Mouse (Mus musculus) liver, adult (tissue): ENCODE measurements around the gene Akirin1.

Source experiments
- GATA4 ChIP-seq: IDR thresholded peaks from 2 replicates; pipeline ENCODE4 v1.6.1; 2014; ENCODE audit warnings: mild to moderate bottlenecking, low read length; ENCODE audit not compliant: insufficient replicate concordance

Akirin1 gene

GRCm38 (mm10) chr4:123750152-123750651 lies at the start of gene Akirin1:
Gene Akirin1, minus strand, starts transcription at chr4:123750345.
- TF ChIP-seq GATA4, result no peak

DNA sequence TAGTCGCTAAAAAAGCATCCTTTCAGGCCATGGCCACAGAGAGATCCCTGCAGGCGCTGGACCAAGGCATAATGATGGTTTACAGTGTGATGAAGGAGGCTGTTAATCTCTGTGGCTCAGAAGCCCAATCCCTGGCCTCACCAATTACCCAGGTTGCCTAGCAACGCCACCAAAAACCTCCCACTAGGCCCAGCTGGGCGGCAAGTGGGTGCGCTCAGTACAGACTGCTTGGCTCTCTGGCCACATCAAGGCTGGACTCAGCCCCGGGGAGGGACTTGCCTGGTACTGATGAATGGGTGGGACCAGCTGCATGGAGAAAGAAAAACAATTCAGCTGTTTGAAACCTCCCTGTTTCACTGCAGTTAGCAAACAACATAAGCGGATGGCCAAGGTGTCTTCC lies 47.7 kb upstream of the Akirin1 start:
- no peak for TF ChIP-seq GATA4

GRCm38 (mm10) chr4:123797403-123797802 lies 47.3 kb upstream of the Akirin1 start:
- TF ChIP-seq GATA4, result no peak

GRCm38 (mm10) chr4:123795057-123795456 lies 44.9 kb upstream of the Akirin1 start:
- TF ChIP-seq GATA4, result no peak

DNA sequence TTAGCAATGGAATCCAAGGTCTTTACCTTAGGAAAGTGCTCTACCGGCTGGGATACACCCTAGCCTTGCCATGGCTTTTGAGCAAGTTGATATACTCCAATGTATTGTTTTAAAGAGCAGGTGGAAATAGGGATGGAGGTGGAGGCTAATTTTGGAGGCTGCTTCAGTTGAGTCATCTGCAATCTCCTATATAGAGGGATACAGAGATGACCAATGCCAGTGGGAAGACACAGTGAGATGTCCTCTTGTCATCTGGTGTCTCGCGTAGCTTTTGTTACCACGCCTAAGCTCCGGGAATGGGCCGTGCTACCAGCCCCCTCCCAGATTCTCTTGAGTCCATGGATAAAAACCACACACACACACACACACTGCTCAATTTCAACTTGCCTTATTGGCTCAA lies 43.0 kb upstream of the Akirin1 start:
- TF ChIP-seq GATA4, result no peak

- TF ChIP-seq GATA4, result no peak
Measured at GRCm38 (mm10) chr4:123792666-123793065, 42.5 kb upstream of the Akirin1 start.

DNA sequence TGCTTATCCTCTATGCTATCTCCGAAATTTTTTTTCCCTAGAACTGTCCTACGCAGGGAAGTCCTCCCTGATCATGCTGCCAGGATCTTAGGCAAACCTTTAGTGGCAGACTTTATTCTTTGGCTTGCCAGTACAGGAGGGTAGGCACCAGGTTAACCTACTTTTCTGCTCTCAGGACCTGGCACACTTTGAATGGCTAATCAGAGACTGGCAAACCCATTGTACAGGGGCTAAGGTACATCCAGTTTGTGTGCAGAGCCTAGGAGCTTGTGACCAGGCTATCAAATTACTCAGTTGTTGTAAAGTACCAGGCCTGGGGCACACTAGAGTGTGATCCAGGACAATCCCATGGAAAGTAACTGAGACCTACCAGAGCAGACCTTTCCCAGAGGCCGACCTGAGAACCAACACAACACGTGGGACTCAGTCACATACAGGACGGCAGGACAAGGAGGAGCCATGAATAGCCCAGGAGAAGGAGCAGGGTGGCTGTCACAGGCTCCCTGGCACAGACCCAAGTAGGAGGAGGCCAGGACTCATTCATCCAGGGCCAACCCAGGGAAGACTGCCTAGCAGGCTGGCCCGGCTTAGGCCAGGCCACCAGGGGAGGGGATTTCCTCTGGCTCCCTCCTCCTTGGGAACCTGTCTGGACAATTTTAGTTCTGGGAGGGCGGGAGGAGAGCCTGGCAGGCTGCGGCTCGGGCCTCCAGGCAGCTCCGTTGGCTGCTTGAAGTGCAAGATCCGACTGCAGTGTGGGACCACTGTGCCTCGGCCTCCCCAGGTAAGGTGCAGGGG lies 37.2 kb upstream of the Akirin1 start, which contains the start of gene Rhbdl2:
Gene Rhbdl2, plus strand, starts transcription at position 684 of the 795 bp plus-strand sequence.
- no peak for TF ChIP-seq GATA4

DNA sequence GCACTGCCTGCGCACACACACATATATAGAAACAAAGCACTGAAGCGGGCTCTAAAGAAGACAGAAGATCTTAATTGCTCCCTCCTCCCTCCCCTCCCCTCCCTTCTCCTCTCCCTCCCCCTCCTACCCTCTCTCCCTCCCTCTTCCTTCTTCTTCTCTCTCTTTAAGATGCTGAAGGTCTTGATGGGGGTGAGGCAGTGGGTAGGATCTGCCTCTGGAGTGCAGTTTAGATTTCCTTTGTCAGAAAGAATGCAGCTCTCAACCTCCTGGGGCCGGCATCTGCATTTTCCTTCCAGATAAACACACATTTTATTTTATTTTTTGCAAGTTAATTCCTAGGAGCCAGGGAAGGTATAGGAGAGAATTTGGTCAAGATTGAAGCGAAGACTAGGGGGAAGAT lies 18.1 kb upstream of the Akirin1 start:
- no peak for TF ChIP-seq GATA4

GRCm38 (mm10) chr4:123767807-123768206 lies 17.7 kb upstream of the Akirin1 start:
- TF ChIP-seq GATA4, result no peak

GRCm38 (mm10) chr4:123765071-123765470 lies 14.9 kb upstream of the Akirin1 start:
- no peak for TF ChIP-seq GATA4

- no peak for TF ChIP-seq GATA4
Measured at GRCm38 (mm10) chr4:123758306-123758705, 8.2 kb upstream of the Akirin1 start.

DNA sequence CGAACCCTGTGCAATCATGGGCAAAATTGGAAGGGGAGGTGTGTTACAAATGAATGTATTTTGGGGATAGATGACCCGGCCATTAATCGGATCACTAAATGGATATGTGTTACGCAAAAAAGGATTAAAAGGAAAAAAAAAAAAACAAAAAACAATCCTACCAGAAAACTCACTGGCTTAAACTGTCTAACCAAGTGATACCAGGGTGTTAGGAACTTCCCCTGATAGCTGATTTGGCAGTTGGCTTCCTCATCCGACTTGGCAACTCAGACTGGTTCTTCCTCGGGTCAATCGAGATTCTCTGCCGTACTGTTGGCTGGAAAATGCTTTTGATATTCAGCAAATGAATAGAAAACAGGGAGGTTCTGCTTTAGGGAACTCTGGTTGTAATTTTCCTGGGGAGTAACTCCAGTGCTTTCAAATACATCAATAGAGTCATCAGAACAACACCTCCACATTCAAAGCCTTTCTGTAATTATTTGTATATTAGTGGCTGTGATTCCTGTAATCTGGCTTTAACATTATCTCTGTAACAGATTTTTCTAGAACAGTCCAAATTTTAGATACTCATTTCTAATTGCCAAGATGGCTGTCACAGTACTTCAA lies 665 bp upstream of the Akirin1 start:
- peak; percentile 95 for TF ChIP-seq GATA4

GRCm38 (mm10) chr4:123749484-123750130 lies 538 bp downstream of the Akirin1 start:
- TF ChIP-seq GATA4, result no peak

- no peak for TF ChIP-seq GATA4
Measured at GRCm38 (mm10) chr4:123748726-123749415, 1.3 kb downstream of the Akirin1 start.

DNA sequence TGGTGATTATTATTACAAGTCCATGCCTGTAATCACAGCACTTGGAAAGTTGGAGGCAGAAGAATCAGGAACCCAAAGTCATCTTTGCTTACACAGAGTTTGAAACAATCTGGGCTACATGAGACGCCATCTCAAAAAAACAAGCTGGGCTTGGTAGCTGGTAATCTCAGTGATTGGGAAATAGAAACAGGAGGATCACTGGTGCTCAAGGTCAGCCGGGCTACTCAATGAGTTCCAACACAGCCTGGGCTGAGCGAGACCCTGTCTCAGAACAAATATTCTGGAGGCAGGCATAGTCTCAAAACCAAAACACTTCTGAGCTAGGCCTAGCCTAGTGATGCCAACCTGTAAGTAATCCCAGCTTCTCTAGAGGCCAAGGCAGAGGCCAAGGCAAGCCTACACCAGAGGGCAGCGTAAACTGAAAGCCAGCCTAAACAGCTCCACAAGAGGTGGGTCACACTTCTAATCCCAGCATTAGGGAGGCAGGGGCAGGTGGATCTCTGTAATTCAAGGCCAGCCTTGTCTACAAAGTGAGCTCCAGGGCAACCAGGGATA lies 4.8 kb downstream of the Akirin1 start:
- TF ChIP-seq GATA4, result no peak

DNA sequence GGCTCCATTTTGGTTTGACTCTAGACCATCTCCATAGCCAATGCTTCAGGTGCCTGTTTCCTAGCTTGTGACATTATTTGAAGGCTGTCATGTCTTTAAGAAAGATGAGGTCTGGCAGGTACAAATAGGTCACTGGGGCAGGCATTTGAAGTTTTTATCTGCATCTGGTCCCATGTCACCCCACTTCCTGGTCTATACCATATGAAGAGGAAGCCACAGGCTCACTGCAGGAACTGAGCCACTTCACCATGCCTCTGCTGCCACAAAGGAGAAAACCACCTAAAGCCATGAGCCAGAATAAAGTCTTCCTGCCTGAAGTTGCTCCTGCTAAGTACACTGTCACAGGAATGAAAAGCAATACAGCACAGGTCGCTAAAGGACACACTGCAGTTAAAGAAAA lies 7.3 kb downstream of the Akirin1 start:
- TF ChIP-seq GATA4, result no peak

DNA sequence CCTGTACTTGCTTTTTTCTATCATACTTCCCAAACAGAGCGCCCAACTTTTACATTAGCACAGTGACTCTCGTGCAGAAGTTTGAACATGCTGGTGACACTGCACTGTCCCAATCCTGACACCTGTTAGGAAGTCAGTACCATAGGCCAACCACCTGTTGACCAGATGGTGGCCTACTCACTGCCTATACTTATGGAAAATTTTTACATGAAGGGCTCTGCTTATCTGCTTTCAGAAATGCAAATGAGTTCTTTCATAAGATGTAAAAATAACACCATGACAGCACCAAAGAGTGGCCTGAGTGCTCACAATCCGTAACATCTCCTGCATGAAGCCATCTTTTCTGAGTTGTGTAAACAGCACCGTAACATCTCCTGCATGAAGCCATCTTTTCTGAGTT lies 11.4 kb downstream of the Akirin1 start:
- TF ChIP-seq GATA4, result no peak
